Mouse (Mus musculus) stomach, postnatal 0 days (tissue): ENCODE results near the gene Gm3752. TPM values are rescaled to one million over a fixed set of nuclear protein-coding genes. Genes with fewer than 3 reads are reported as not detected.
A peak's percentile ranks its signal among the peaks of the same experiment; 100 is the strongest.
"Not testable (repeated sequence)": the region's sequence is repeated elsewhere in the genome, so short reads cannot be mapped to it uniquely, and the experiment has no call there.

ENCODE experiments used
- ATAC-seq: fragments of 200-750 bp; cut with Nextera tagmentation; 2 replicates; pipeline ENCODE4 v1.8.0; 2017; ENCODE audit not compliant: low FRiP score, low TSS enrichment
- DNase-seq: peaks from one replicate; pipeline ENCODE4 v3.0.0-alpha.2; 2016; ENCODE audit warnings: low spot score
- H3K27ac ChIP-seq: fragments of 300-500 bp; sonication (generic); replicated peaks from 2 replicates; pipeline ENCODE4 v1.5.1; 2014; ENCODE audit warnings: mild to moderate bottlenecking, control low read depth
- H3K27me3 ChIP-seq: fragments of 300-500 bp; sonication (generic); 2 replicates; pipeline ENCODE4 v1.6.1; 2014; ENCODE audit warnings: low read length; ENCODE audit not compliant: control insufficient read depth, insufficient read depth
- H3K36me3 ChIP-seq: fragments of 300-500 bp; sonication (generic); 2 replicates; pipeline ENCODE4 v1.6.1; 2014; ENCODE audit warnings: low read length, mixed read lengths; ENCODE audit not compliant: control insufficient read depth, insufficient read depth
- H3K4me1 ChIP-seq: fragments of 300-500 bp; sonication (generic); replicated peaks from 2 replicates; pipeline ENCODE4 v1.6.1; 2014; ENCODE audit warnings: antibody characterized with exemption; ENCODE audit not compliant: control insufficient read depth, insufficient read depth
- H3K4me2 ChIP-seq: fragments of 300-500 bp; sonication (generic); replicated peaks from 2 replicates; pipeline ENCODE4 v1.6.1; 2014; ENCODE audit warnings: low read depth, mild to moderate bottlenecking, control low read depth, moderate library complexity
- H3K4me3 ChIP-seq: fragments of 300-500 bp; sonication (generic); 2 replicates; pipeline ENCODE4 v1.5.1; 2014; ENCODE audit warnings: low read depth, low read length, control low read depth
- H3K9ac ChIP-seq: fragments of 300-500 bp; sonication (generic); 2 replicates; pipeline ENCODE4 v1.6.1; 2014; ENCODE audit warnings: mild to moderate bottlenecking, low read length, control low read depth, mixed read lengths
- H3K9me3 ChIP-seq: fragments of 300-500 bp; sonication (generic); 2 replicates; pipeline ENCODE4 v1.6.1; 2016; ENCODE audit warnings: low read length; ENCODE audit not compliant: control insufficient read depth
- WGBS: fragments of 180-500 bp; shearing (Covaris S2); extraction: QIAGEN DNeasy Blood & Tissue Kit; methylation state at CpG from one replicate; pipeline ENCODE4 v1.1.7; 2014; 5-methylcytosine and 5-hydroxymethylcytosine counted together
- polyA plus RNA-seq: library from polyadenylated mRNA; unstranded; fragments of >200 nt; fragmentation: Nextera tagmentation; extraction: Ambion mirVana; gene quantifications from 2 replicates; pipeline ENCODE4 v1.2.1, GENCODE M21; 2015

The Gm3752 gene
- not detected in 2 replicates for polyA plus RNA-seq

DNA sequence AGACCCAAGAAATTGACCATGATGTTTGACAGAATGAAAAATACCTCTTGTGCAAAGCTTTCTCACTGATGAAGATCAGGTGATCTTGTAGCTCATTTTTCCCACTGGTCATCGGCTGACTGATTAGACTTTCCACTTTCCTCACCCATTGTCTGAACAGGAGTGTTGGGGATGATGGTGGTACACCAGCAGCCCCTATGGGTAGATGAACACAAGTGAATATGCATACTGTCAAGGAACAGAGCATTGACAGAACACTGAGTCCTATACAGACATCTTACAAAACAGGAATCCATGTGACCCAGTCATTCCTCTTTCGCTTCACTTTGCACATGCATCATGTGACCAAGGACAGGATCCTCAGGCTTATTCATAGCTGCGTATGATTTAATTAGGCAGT is at the start of gene Gm3752:
TSS of gene Gm3752 (minus strand) at position 101 of the 400 bp plus-strand sequence.
- ATAC-seq, H3K27me3 ChIP-seq, H3K9ac ChIP-seq, H3K4me2 ChIP-seq, H3K27ac ChIP-seq, H3K4me3 ChIP-seq, DNase-seq, H3K4me1 ChIP-seq, H3K36me3 ChIP-seq, H3K9me3 ChIP-seq: not testable (repeated sequence)
- no CpG with 5 or more reads among the region's 3 CpGs for WGBS

GRCm38 (mm10) chr14:7488731-7489130 is 5.2 kb upstream of the Gm3752 start:
- not testable (repeated sequence) for ATAC-seq, H3K36me3 ChIP-seq, H3K4me3 ChIP-seq, H3K9me3 ChIP-seq, H3K27me3 ChIP-seq, H3K4me1 ChIP-seq, H3K9ac ChIP-seq, H3K27ac ChIP-seq
- peak; percentile 11 for DNase-seq
- peak overlapping the region; percentile 42 for H3K4me2 ChIP-seq
- WGBS, result 6% methylated on average over 10 of the region's 18 CpGs

DNA sequence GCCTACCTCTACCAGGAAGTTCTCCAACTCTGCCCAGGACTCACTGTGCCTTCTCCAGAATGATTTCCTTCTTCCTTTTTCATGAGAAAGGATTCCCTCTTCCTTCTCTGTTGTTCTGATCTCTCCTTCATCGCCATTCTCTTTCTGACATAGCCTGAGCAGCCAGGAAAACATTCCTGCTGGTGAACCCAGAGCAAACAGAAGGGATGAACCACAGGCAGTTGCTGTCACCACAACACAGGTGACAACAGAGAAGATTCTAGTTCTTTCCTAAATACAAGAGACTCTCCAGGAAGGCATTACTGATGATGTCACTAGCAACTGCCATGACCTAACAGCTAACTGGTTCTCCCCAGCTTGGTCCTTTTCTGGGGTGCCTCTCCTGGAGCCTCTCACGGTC is 32.7 kb downstream of the Gm3752 start, which contains the start of gene Gm3755:
TSS of gene Gm3755 (minus strand) at position 101 of the 400 bp plus-strand sequence.
- WGBS, result no CpG with 5 or more reads among the region's 2 CpGs
- not testable (repeated sequence) for H3K4me2 ChIP-seq, H3K9me3 ChIP-seq

DNA sequence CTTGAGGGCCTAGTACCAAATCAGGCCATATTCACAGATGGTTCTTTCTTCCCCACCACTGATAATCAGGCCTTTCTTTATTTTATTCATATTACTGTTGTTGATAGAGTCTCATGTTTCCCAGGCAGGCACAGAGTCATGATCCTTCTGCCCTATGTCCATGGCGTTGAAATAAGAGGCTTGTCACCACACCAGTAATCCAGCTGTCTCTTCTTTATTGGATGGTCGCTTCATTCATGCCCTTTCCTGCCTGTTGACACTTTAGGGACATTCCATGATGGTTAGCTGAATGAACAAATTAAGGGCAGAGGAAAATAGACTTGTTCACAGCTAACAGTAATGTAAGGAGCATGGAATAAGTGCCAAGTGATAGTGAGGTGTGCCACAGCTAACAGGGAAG is 61.1 kb downstream of the Gm3752 start:
- H3K27me3 ChIP-seq, H3K4me2 ChIP-seq, ATAC-seq, H3K9ac ChIP-seq, H3K36me3 ChIP-seq, H3K9me3 ChIP-seq, H3K4me1 ChIP-seq, DNase-seq, H3K4me3 ChIP-seq, H3K27ac ChIP-seq: not testable (repeated sequence)
- WGBS, result 62% methylated on average over 2 of the region's 2 CpGs

More for the DNA sequence above, 32.7 kb downstream of the Gm3752 start, which contains the start of gene Gm3755:
- not testable (repeated sequence) for ATAC-seq, H3K36me3 ChIP-seq, DNase-seq, H3K4me1 ChIP-seq, H3K9ac ChIP-seq, H3K4me3 ChIP-seq, H3K27ac ChIP-seq, H3K27me3 ChIP-seq

Other genes with a start within 250 kb of the Gm3752 start
- gene Gm3727, start 219.0 kb downstream of the Gm3752 start, polyA plus RNA-seq, result not detected in 2 replicates
- gene Gm3739, start 168.7 kb downstream of the Gm3752 start, polyA plus RNA-seq, result 0.22 and 0.33 TPM in 2 replicates
- not detected in 2 replicates for gene Gm5797, start 151.4 kb downstream of the Gm3752 start, polyA plus RNA-seq
- not detected in 2 replicates for gene Gm8374, start 118.6 kb downstream of the Gm3752 start, polyA plus RNA-seq
- gene Gm3755, start 32.8 kb downstream of the Gm3752 start, polyA plus RNA-seq, result not detected in 2 replicates
- gene Gm3558, start 84.8 kb upstream of the Gm3752 start, polyA plus RNA-seq, result 0.10 and 0.19 TPM in 2 replicates
- gene Gm10338, start 111.8 kb upstream of the Gm3752 start, polyA plus RNA-seq, result not detected in 2 replicates
- gene Gm10128, start 160.2 kb upstream of the Gm3752 start, polyA plus RNA-seq, result not detected in 2 replicates